Mouse (Mus musculus): Measurements from ENCODE around the gene Degs1. TPM values are rescaled to one million over a fixed set of nuclear protein-coding genes. Genes with fewer than 3 reads are reported as not detected.

Degs1 gene
- total RNA-seq, 2 experiments from 2014 or later = 54.9 to 60.7 TPM

DNA sequence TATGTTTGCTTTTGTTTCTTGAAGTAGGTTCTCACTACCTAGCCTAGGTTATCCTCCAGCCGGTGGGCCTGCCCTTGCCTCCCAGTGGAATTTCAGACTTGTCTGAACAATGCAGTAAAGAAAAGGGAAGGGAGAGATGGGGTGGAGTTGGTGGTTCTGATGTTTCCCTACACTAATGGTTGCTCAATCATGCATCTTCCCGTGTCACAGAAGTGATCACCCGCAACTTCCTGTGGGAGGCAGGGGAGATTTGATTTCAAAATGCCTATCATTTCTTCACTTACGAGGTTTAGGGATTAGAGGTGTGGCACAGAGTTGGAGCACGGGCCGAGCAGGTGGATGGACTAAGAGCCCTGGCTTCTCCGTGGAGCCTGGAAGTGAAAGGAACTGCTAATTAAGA, 627 bp upstream of the Degs1 start:
- DNase-seq (ENCODE audit: low spot score) = no peak
- intact Hi-C loops (cut with DNase I) = loop anchor here (2.0 to 10.0 kb wide), 2 partner anchors 58 to 252 kb away; partner anchors contain the start of gene Fbxo28

DNA sequence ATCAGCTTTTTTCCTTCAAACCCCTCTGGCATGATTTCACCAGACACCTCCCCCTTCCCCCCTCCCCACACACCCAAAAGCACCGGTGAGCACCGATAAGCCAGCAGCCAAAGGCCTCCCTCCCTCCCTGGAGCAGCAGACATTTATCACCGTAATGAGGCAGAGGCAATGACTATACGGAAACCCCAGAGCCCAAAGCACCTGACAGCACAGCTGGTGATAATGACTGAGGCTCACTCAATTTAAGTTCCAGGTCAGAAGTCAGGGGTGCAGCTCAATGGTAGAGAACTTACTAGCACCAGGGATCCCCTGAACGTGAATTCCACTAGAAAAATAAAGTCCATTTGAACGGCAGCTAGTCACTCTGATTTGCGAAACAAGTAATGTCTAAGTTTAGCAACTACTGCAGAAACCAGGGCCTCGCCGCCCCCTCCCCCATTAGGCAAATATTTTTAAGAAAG, 1.3 kb downstream of the Degs1 start:
- DNase-seq (ENCODE audit: low spot score) = no peak
- intact Hi-C loops (cut with DNase I) = loop anchor here (10.0 kb wide), 1 partner anchor 254 kb away; no protein-coding TSS in a partner anchor

DNA sequence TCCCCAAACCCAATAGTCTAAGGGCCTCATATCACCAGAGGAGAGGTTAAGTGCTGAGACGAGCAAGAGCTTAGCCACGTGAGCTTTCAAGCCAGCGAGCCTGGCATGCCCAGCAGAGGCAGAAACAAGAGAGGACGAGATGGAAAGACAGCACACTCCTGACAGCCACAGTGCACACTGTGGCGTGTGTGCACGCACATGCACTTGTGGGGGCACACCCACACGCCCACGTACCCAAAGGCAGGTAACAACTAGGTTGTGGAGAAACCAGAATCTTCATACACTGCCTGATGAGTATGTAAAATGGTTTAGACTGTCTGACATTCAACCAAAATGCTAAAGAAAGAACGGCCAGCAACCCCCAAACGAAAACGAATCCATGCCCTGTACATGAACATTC, 2.0 kb downstream of the Degs1 start:
- intact Hi-C loops (cut with DNase I) = loop anchor here (10.0 kb wide), 1 partner anchor 254 kb away; no protein-coding TSS in a partner anchor
- no peak for DNase-seq (ENCODE audit: low spot score)

DNA sequence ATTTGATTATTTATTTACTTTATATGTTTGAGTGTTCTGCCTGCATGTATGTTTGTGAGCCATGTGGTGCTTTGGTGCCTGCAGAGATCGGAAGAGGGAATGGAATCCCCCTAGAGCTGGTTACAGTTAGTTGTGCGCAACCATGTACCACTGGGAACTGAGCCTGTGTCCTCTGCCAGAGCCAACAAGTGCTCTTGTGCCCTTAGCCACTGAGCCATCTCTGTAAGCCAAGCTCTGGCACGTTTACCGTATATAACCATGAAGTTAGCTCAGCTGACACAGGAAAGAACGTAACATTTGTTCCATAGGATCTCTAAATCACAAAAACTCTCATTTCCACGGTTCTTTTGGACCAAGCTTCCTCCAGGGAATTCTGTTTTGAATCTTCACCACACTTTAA, 2.6 kb downstream of the Degs1 start:
- no peak for DNase-seq (ENCODE audit: low spot score)
- intact Hi-C loops (cut with DNase I) = loop anchor here (10.0 kb wide), 1 partner anchor 255 kb away; no protein-coding TSS in a partner anchor

DNA sequence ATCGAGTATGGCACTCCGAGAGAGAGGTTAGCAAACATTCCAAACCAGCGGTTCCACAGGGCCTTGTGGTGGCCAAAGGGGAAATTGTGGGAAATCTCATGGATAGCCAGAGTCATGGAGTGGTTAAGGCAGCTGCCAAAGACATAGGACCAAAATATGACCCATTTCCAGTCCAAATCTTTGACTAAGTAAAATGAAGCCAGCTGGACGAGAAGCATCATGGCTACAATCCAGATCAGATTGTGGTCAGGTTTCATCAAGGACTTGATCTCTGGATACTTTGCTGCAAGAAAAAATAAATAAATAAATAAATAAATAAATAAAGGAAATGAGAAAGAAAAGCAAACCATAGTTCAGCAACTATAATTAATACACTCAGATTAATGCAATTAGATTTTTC, 3.2 kb downstream of the Degs1 start:
- intact Hi-C loops (cut with DNase I) = no loop called here

DNA sequence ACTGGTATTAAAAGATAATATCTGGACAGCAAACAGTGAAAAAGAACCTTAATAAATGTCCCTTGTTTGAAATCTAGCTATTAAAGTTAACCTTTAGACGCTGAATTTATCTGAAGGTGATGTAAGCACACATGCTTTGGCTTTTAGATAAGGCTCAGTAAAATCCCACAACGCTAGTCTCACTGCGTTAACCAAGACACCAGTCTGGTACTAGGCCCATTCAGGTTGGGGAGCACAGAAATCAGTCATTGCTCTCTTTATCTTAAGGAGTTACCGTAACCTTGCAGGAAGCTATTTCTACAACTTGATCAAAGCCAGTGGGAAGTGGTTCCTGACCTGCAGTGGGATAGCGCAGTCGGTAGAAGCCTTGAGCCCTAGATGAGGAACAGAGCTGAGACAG, 7.5 kb downstream of the Degs1 start:
- DNase-seq (ENCODE audit: low spot score) = no peak
- intact Hi-C loops (cut with DNase I) = no loop called here

More for the DNA sequence above, 3.2 kb downstream of the Degs1 start:
- no peak for DNase-seq (ENCODE audit: low spot score)

DNA sequence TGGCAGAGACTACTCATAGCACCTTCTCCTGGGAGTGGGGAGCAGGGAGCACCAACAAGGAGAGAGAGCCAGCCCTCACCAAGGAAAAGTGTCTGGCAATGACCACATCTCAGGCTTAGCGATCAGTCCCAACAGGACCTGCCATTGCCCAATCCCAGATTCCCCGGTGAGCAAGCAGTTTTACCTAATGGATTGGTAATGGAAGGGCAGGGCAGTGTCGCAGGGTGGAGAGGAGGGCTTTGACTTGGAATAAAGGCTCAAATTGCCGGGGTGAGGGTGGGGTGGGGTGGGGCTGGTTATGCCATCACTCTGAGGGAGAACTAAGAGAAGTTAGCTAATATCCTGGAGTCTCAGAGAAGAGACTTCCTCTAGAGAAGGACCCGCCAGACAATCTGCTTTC, 11.0 kb downstream of the Degs1 start:
- no peak for DNase-seq (ENCODE audit: low spot score)
- intact Hi-C loops (cut with DNase I) = no loop called here

DNA sequence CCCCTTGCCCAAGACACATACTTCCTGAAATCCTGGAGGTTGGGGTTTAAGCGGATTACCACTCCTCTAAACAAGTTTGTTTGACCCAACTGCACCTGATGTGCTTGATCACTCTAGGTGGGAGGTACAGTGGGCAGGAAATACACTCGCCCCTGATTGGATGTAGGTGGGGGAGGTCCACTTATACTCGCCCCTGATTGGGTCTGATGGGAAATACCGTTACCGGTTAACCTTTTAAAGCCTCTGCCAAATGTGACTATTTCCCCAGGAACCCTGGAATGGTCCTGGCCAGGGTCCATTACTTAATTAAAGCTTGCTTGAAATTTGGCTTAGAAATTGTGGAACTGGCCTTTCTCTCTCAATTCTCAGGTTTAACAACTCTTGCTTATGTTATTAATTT, 11.5 kb downstream of the Degs1 start:
- no peak for DNase-seq (ENCODE audit: low spot score)
- intact Hi-C loops (cut with DNase I) = no loop called here

DNA sequence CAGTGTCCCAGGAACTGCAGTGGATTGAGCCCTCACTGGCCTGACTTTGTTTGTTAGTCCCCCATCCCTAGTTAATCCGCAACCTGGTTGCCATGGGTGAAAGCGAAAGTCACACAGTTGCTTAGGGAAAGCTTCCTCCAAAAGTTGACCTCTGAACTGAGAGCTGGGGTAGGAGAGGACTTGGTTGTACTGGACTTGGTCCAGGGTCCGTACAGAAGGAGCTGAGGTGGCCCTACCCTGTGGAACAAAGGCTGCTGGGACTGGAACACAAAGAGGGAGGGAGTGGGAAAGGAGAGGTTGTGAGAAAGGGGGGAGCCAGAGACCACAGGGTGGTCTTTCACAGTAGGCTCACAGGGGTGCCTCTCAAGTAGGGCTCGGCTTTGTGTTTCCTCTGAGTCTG, 14.3 kb downstream of the Degs1 start:
- no peak for DNase-seq (ENCODE audit: low spot score)
- intact Hi-C loops (cut with DNase I) = no loop called here

DNA sequence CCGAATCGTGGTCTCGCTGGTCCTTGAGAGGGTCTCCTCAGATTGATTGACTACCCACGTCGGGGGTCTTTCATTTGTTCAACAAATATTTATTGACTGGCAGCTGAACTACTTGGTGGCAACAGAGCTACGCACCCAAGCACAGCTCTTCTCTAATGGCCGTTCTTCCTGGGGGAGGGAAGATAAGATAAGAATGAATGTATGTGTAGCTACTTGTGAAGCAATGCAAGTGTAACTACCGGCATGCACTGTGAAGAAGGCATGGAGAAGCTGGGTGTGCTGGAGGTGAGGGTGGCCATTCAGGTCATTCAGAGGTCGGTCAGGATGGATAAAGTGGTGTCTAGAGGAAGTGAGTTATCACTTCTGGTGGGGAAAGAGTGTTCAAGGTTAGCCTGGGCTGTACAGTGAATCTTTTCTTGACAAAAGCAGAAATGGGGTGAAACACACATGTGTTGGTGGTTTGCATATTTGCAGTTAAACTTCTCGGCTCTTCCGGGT, 16.5 kb downstream of the Degs1 start:
- intact Hi-C loops (cut with DNase I) = no loop called here
- DNase-seq (ENCODE audit: low spot score) = no peak

DNA sequence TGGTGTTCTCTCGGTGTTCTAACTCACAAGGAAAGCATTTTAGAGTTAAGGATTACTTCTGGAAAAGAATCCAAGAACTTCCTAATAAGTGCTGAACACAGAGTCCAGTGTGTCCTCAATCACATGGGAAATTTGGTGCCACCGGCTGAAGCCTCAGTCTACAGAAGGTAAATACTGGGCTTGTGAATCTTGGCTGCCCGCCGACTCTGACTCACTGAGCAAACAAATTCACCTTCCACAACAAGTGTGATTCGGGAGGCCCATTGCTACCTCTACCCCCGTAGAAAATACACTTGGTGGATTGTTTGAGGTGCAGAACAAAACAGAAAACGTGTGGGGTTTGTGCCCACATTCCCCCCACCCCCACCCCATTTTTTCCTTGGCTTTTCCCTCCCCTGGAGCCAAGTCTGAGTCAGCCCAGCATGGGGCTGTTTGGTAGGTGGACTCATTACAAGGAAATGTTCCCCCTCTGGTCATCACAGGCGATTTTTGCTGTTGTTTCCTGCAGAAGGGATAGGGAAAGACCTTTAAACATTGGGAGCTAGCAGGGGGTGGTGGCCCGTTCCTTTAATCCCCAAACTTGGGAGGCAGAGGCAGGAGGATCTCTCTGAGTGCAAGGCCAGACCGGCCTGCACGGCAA, 26.4 kb downstream of the Degs1 start:
- intact Hi-C loops (cut with DNase I) = no loop called here
- DNase-seq (ENCODE audit: low spot score) = no peak

DNA sequence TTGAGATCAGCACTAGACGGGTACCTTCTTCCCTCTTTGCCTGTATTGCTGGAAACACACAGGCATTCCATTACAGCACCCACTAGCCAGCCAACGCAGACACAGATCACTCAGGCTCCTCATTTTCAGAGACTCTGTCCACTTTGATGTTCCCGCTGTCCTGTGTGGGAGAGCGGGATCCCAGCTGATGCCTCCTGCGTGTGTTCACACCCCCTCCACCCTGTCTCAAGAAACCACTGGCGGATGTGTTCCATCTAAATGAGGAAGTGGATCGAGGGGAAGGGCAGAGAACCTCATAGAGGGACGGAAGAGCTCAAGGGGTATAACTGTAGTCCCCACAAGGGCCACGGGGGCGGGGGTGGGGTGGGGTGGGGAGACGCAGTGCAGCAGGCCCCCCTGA, 27.6 kb downstream of the Degs1 start:
- intact Hi-C loops (cut with DNase I) = no loop called here
- DNase-seq (ENCODE audit: low spot score) = no peak

DNA sequence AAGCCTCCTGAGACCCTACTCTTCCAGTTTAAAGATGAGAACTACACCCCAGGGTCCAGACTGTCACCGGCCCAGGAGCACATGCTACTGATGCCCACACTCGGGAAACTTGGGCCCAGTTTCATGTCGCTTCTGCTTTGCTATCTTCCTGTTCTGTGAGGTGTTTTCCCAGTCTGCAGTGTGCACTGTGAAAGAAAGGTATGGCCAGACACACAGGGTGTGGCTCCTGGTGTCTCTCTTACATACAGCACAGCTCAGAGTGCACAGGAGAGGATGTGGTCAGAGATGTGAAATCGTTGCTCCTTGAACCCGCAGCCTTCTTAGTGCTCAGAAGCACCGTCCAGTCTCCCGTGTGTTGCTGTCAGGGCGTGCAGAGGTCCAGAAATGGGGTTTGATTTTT, 28.0 kb downstream of the Degs1 start:
- intact Hi-C loops (cut with DNase I) = no loop called here
- DNase-seq (ENCODE audit: low spot score) = no peak

DNA sequence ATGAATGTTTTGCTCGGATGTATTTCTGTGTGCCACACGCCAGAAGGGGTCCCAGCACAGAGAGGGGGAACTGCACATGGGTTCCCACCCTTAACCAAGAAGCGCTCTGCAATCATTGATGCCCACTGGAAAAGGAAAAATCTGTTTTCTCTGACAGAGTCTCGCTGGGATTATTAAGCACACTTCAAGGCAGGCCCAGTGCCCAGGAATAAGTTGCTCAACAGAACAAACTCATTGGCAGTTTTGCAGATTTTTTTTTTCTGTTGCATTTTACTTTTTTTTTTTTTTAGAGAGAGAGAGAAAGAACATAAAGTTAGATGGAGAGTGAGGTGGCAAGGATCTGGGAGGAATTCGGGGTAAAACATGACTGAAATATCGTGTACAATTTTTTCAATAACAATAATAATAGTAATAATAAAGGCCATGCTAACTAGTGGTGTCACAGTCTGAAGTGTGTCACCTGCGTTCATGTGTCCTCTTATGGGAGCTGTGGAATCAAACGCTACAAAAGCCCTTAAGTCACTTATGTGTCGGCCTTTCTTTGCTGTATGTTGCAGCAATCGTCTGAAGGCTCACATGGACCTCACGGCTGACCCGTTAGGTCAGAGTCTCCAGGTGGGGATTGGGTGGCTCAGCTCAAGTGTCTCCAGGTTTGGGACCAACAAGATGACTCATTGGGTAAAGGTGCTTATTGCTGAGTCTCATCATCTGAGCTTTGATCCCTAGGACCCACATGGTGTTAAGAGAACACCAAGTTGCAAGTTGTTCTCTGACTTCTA, 28.7 kb downstream of the Degs1 start:
- intact Hi-C loops (cut with DNase I) = no loop called here
- DNase-seq (ENCODE audit: low spot score) = no peak

DNA sequence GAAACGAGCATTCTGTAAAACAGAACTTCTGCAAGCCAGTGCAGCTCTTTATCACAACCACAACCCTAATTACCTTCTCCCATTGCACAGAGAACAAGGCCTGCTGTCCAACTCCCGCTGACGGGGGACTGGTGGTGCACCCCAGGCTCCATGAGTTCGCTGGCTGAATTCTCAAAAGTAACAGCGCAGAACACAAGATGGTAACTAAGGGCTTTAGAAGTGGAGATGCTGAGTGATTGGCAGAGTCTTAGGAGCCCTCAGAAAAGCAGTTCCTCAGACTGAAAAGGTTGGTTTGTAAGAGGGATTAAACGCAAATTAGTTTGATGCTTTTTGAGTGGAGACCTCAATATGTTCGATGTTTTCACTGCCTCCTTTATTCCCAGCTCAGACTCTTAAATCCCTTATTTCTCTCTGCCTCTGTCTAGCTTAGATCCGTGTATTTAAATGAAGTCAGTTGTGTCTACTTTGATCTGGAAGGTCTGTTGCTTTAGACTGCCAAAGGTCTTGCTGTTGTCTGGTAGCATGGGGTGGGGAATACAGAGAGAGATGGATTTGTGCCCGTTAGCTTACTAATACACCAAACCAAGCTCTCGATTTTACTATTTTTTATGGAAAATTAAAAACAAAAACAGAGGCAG, 30.0 kb downstream of the Degs1 start:
- no peak for DNase-seq (ENCODE audit: low spot score)
- intact Hi-C loops (cut with DNase I) = no loop called here

DNA sequence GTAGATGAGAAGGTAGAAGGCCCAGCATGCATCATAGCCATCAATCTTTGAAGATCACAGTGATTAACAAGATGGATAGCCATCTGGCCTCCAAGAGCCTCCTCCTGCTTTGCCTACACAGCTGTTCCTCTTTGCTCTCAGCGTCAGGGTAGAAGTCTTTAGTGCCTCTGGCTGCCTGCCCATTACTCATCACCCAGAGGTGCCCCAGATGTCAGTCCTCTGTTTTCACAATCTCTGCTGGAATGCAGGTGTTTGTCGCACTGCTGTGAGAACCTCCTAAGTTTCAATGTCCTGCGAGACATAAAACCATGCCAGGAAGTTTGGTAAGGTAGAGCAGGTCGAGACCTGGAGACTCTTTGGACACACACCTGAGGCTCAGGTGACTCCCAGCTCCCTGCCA, 31.9 kb downstream of the Degs1 start:
- intact Hi-C loops (cut with DNase I) = no loop called here
- no peak for DNase-seq (ENCODE audit: low spot score)

DNA sequence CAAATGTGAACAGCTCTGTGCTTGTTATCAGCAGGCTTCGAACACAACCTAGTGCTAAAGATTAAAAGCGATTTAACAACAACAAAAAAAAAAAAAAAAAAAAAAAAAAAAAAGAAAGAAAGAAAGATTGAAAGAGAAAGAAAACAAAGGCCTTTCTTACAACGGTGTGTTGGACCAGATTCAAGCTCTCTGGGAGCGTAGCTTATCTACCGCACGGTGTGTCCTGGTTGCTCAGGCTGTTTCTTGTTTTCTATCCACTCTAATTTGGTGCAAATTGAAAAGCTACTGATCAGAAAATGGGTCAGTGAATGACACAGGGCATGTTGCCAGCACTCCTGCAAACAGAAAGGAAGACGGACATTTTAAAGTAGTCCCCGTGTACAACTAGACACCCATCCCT, 33.3 kb downstream of the Degs1 start:
- DNase-seq (ENCODE audit: low spot score) = no peak
- intact Hi-C loops (cut with DNase I) = no loop called here

DNA sequence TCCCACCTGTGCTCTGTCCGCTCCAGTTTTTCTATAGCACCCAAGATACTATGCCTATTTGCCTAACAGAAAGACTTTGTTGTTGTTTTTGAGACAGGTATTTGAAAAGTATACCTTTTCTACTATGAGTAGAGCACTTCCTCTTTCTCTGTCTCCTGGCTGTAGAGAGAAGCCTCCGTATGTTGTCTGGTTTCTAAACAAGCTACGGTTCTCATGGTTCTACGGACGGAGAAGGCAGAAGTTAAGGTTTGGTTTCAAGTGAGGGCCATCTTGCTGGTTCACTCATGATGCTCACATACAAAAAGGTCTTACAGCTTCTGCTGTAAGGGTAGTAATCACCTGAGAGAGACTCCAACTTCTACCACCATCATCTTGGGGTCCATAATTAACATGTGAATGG, 37.6 kb downstream of the Degs1 start:
- intact Hi-C loops (cut with DNase I) = no loop called here
- DNase-seq (ENCODE audit: low spot score) = no peak

DNA sequence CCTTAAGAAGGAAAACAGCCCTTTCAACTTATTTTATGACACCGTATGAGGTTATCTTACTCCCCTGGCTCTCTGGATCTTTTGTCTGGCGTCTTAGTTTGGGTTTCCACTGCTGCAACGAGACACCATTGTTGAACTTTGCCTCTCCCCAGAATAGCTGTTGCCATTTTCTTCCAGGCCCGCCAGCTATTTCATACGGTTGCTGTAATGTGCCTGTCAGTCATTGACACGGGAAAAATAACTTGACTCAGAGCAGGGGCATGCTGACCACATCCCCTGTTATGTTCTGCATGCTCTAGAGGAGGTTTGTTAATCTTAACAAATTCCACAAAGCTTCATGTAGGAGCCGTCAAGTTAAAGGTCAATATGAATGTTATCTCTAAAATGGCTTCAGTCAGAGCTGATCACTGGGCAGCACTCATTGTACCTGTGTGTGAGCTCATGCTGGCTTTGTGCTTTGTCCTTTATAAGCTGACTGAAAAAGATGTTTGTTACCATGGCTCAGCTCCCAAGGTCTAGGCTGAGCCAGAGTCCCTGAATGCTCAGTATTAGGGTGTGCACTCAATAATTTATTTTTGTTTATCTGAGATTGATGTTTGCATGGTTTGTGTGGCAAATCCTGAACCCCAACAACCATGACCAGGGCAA, 44.4 kb downstream of the Degs1 start:
- intact Hi-C loops (cut with DNase I) = no loop called here
- no peak for DNase-seq (ENCODE audit: low spot score)

DNA sequence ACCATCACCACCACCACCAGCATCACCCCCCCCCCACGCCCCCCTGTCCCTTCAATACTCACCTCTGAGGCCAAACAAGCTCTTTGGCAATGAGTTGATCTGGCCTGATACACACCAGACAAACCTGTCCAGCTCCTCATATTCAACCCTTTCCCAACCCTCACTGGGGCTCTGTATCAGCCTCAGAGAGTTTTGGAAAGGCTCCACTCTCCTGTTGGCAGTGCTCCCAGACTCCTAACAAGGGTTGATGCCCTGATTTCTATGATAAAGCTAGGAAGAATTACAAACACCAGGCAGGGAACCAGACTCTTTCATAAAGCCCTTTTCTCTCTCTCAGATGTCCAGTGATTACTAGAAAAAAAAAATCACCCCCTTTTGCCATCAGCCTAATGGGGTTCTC, 45.2 kb downstream of the Degs1 start:
- DNase-seq (ENCODE audit: low spot score) = no peak
- intact Hi-C loops (cut with DNase I) = no loop called here

Data from heart, postnatal 25 days (tissue).